Mouse (Mus musculus): ENCODE results near the gene Gpr156.

DNA sequence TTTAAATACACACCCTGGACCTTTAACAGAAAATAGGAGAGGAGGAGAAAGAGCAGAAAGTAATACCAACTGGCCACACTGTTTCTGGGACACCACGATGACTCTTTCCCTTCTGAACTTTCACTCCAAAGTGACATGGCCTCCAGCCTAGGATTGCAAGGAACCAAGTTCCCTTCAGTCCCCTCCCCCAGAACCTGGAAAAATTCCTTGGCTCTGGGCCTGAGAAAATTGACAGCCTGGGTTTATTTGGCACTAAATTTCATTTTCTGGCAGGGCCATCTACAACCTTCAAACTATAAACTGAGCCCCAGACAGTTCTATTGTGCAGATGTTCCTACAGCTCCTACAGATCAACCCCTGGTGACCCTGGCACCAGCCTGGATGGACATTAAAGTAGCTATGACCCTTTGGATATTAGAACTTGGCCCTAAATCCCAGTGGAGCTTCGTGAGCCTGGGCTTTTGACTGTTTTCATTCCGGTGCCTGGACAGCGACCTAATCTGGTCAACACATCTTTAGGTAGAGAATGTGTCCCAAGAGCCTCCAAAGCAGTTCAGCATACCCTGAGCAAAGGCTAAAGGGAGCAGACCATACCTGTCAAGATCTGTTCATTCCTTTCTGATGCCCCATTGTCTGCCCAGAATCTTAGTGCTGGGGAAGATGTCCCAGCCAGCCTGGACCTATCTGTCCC is 48.2 kb downstream of the Gpr156 start:
- TF ChIP-seq E2F4 (IDR thresholded peaks at IDR 0.05; ENCODE audit: insufficient replicate concordance, low read depth, low read length) = no peak
- TF ChIP-seq CTCF (conservative IDR thresholded peaks at IDR 0.05 in 1 of 2, IDR thresholded peaks at IDR 0.05 in 1 of 2; ENCODE audit: low read depth in 2 of 2, low read length in 2 of 2) = no peak
- TF ChIP-seq CHD1 (IDR thresholded peaks at IDR 0.05; ENCODE audit: low read depth, low read length) = no peak
- TF ChIP-seq POLR2AphosphoS2 (IDR thresholded peaks at IDR 0.05; ENCODE audit: low read depth, low read length) = no peak
- TF ChIP-seq RAD21 (IDR thresholded peaks at IDR 0.05; ENCODE audit: low read depth, low read length) = no peak
- no peak for TF ChIP-seq EP300 (IDR thresholded peaks at IDR 0.05; ENCODE audit: low read length)
- TF ChIP-seq POLR2A (IDR thresholded peaks at IDR 0.05; ENCODE audit: low read depth, low read length) = no peak
- TF ChIP-seq CHD2 (IDR thresholded peaks at IDR 0.05; ENCODE audit: low read length) = no peak
- no peak for TF ChIP-seq ZKSCAN1 (IDR thresholded peaks at IDR 0.05; ENCODE audit: borderline replicate concordance, low read depth, low read length)
- TF ChIP-seq MXI1 (IDR thresholded peaks at IDR 0.05; ENCODE audit: low read depth, low read length) = no peak

Data from CH12.LX (cell line).